Mouse (Mus musculus) sigmoid colon, adult 10 weeks (tissue): ENCODE data around the gene Prss43. TPM values are rescaled to one million over a fixed set of nuclear protein-coding genes. Genes with fewer than 3 reads are reported as not detected.

Experiments
- polyA plus RNA-seq: library from polyadenylated mRNA; stranded (reverse); fragments of 350-450 nt; fragmentation: Illumina TruSeq; extraction: RNeasy Lipid Tissue Mini Kit (QIAGEN cat#74804); gene quantifications from one replicate; pipeline ENCODE4 v1.2.3, GENCODE M21; 2014; ENCODE audit warnings: low read depth, low replicate concordance

Prss43 gene
- polyA plus RNA-seq, result not detected

GRCm38 (mm10) chr9:110826390-110826789 lies at the start of gene Prss43:
Gene Prss43 (plus strand): TSS chr9:110826690.

GRCm38 (mm10) chr9:110797866-110798265 lies 28.6 kb upstream of the Prss43 start, which contains the start of gene Prss42:
Gene Prss42 (plus strand): TSS chr9:110798166.

GRCm38 (mm10) chr9:110813789-110814188 lies 12.7 kb upstream of the Prss43 start, which contains the start of gene Prss44:
Gene Prss44 (plus strand): TSS chr9:110813994.

GRCm38 (mm10) chr9:110834411-110834810 lies 7.9 kb downstream of the Prss43 start, which contains the start of gene Prss45:
Gene Prss45 (plus strand): TSS chr9:110834588.

GRCm38 (mm10) chr9:110844206-110844605 lies 17.7 kb downstream of the Prss43 start, which contains the start of gene Prss46:
Gene Prss46 (plus strand): TSS chr9:110844506.

GRCm38 (mm10) chr9:110857781-110858472 lies 31.4 kb downstream of the Prss43 start, which contains the start of gene Prss50:
Gene Prss50 (plus strand): TSS chr9:110857967.

GRCm38 (mm10) chr9:110879191-110879920 lies 52.9 kb downstream of the Prss43 start, which contains the start of gene Als2cl:
Gene Als2cl (plus strand): TSS chr9:110879870.

GRCm38 (mm10) chr9:110879998-110880561 lies 53.6 kb downstream of the Prss43 start, which contains the start of gene Tmie:
Gene Tmie (minus strand): TSS chr9:110880113.

Other genes with a start within 250 kb of the Prss43 start
- 0.66 TPM for gene Nradd, start 202.2 kb upstream of the Prss43 start, polyA plus RNA-seq
- 0.63 TPM for gene Nbeal2, start 172.5 kb upstream of the Prss43 start, polyA plus RNA-seq
- not detected for gene Ccdc12, start 170.2 kb upstream of the Prss43 start, polyA plus RNA-seq
- not detected for gene Myl3, start 84.8 kb upstream of the Prss43 start, polyA plus RNA-seq
- not detected for gene Pth1r, start 79.5 kb upstream of the Prss43 start, polyA plus RNA-seq
- not detected for gene Prss42, start 28.5 kb upstream of the Prss43 start, polyA plus RNA-seq
- not detected for gene Prss44, start 12.7 kb upstream of the Prss43 start, polyA plus RNA-seq
- gene Prss45, start 7.9 kb downstream of the Prss43 start, polyA plus RNA-seq, result not detected
- not detected for gene Prss46, start 17.8 kb downstream of the Prss43 start, polyA plus RNA-seq
- gene Prss50, start 31.3 kb downstream of the Prss43 start, polyA plus RNA-seq, result not detected
- gene Als2cl, start 53.2 kb downstream of the Prss43 start, polyA plus RNA-seq, result 3.4 TPM
- 0.35 TPM for gene Tmie, start 53.4 kb downstream of the Prss43 start, polyA plus RNA-seq
- not detected for gene Fam240a, start 90.2 kb downstream of the Prss43 start, polyA plus RNA-seq
- not detected for gene Tdgf1, start 119.5 kb downstream of the Prss43 start, polyA plus RNA-seq
- 0.35 TPM for gene Lrrc2, start 124.9 kb downstream of the Prss43 start, polyA plus RNA-seq
- 0.22 TPM for gene Rtp3, start 163.9 kb downstream of the Prss43 start, polyA plus RNA-seq
- gene Ltf, start 192.6 kb downstream of the Prss43 start, polyA plus RNA-seq, result not detected
- 0.98 TPM for gene Ccrl2, start 230.8 kb downstream of the Prss43 start, polyA plus RNA-seq